Mouse (Mus musculus): ENCODE measurements around the gene Gjb5. TPM values are rescaled to one million over a fixed set of nuclear protein-coding genes. Genes with fewer than 3 reads are reported as not detected.

The Gjb5 gene
- total and polyA plus RNA-seq, 3 experiments = 0.17 to 0.73 (median 0.34) TPM

GRCm38 (mm10) chr4:127349560-127350300 lies 8.3 kb downstream of the Gjb5 start:
- peak; percentile 45 for DNase-seq

GRCm38 (mm10) chr4:127345000-127345399 lies 13.0 kb downstream of the Gjb5 start:
- DNase-seq = no peak

DNA sequence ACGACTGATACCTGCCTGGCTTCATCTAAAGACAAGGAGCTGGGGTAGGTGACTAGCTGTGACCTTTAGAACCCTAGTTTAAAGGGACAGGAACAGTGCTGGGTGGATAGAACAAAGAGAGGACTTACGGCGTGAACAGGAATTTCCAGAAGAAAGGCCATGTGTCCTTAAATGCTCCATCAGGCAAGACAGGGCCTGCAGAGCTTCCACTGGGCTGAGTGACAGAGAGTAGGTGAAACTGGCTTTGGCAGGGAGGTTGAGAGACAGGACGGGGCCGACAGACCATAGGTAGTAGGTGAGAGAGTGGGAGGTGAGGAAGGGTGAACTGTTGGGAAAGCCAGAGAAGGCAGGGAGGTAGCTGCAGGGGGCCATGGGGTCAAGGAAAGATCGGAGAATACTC lies 16.6 kb downstream of the Gjb5 start:
- no peak for DNase-seq

DNA sequence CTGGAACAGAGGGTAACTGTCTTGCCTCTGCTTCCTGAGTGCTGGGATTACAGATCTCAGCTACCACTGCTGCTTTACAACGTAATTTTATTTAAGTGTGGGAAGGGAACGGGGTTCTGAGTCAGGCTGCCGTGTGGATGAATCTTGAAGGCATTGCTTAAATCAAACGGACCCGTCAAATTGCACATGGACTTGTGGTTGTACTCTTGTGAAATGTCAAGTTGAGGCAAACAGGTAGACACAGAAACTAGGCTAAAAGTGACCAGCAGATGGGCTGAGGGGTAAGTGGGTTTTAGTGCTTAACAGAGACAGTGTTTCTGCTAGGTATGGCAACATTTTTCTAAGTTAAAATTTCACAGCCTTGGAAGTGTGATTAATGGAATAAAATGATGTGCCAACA lies 20.3 kb downstream of the Gjb5 start:
- DNase-seq = no peak

- DNase-seq = no peak
Measured at GRCm38 (mm10) chr4:127334870-127335504, 23.0 kb downstream of the Gjb5 start.

DNA sequence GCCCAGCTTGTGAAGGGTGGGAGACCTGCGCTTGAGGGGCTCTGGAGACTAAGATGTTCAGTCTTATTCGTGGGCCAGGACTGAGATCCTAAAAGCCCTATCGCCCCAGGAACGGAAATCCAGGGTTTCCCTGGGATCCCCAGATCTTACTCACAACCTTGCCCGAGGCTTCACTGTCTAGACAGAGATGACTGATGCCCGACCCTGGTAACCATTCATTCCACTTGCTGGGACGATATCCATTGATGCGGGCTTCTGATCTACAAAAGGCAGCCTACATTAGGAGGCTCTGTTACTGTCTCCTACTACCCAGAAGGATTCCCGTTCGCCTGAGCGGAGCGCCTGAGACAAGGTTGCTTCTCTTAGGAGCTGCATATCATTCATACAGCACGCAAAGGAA lies 26.8 kb downstream of the Gjb5 start:
- DNase-seq = no peak

GRCm38 (mm10) chr4:127330181-127331100 lies 27.5 kb downstream of the Gjb5 start, which contains the start of gene Gjb3:
Gene Gjb3, minus strand, starts transcription at chr4:127330844.
- peak; percentile 25 for DNase-seq

- no peak for DNase-seq
Measured at GRCm38 (mm10) chr4:127329751-127330150, 28.2 kb downstream of the Gjb5 start.

GRCm38 (mm10) chr4:127329046-127329445 lies 28.9 kb downstream of the Gjb5 start:
- no peak for DNase-seq

GRCm38 (mm10) chr4:127328378-127328777 lies 29.6 kb downstream of the Gjb5 start:
- no peak for DNase-seq

- DNase-seq = no peak
Measured at GRCm38 (mm10) chr4:127327749-127328148, 30.2 kb downstream of the Gjb5 start.

DNA sequence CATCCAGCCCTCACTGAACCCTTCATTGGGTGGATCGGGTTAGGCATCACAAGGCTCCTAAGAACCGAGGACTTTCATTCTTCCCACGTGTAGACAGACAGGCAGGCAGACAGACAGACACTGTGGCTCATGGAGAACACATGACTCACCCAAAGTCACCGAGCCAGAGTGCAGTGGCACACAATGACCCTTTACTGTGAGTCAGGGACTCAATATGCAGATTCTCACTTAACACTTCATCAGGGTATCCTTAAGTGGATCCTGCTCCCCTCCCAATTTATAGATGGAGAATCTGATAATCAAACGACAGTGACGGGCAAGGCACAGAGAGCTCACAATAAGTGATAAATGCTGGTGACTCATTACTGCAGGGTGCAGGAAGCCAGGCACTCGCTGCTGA lies 30.7 kb downstream of the Gjb5 start:
- peak; percentile 54 for DNase-seq

- DNase-seq = no peak
Measured at GRCm38 (mm10) chr4:127325276-127325675, 32.7 kb downstream of the Gjb5 start.

DNA sequence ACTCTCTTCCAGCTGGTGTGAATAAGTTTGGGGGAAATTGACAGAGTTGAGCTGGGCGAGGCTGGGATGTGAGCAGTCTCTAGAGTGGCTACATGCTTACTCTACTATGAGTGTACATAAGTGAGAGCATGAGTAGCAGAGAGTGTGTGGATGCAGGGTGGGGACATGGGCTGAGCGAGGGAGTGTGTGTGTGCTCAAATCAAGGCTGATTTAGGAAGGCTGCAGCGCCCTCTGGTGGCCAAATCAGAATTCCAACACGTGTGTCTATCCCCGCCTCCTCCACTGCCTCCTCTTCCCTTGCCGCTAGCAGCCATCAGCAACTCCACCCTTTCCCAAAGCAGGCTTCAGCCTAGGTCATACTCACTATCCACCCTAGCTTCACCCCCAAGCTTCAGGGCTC lies 33.2 kb downstream of the Gjb5 start:
- DNase-seq = peak; percentile 68

- DNase-seq = no peak
Measured at GRCm38 (mm10) chr4:127324296-127324695, 33.7 kb downstream of the Gjb5 start.

- no peak for DNase-seq
Measured at GRCm38 (mm10) chr4:127323651-127324050, 34.3 kb downstream of the Gjb5 start.

GRCm38 (mm10) chr4:127319613-127320012 lies 38.4 kb downstream of the Gjb5 start:
- peak; percentile 67 for DNase-seq

DNA sequence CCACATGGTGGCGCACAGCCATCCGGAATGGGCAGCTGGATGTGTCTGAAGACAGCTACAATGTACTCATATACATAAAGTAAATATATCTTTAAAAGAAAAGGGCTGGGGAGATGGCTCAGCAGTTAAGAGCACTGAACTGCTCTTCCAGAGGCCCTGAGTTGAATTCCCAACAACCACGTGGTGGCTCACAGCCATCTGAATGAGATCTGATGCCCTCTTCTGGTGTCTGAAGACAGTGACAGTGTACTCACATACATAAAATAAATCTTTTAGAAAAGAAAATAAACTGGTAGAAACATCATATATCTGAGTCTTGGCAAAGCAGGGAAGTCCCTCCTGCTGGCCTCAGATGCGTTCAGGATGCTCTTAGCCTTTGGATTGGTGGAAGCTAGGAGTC lies 40.8 kb downstream of the Gjb5 start:
- no peak for DNase-seq

- no peak for DNase-seq
Measured at GRCm38 (mm10) chr4:127315753-127316152, 42.2 kb downstream of the Gjb5 start.

GRCm38 (mm10) chr4:127314585-127314984 lies 43.4 kb downstream of the Gjb5 start:
- no peak for DNase-seq

DNA sequence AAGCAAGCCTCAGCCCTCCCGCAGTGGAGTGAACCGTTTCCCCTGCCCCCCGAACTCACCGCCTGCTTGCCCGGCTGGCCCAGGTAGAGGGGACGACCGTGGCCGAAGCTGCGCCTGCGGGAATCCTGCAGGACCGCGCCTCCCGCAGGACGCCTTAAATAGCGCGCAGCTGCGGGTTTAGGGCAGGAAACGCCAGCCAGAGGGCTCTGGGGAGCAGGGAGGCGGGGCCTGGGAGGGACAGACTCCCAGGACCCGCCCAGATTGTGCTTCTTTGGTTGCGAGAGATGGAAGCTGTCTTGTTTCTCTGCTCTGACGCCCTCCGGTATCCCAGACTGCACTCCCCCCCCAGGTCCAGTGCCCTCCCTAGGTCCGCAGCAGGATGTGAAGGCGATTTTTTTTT lies 44.1 kb downstream of the Gjb5 start, which contains the start of gene Gja4:
Gja4 (minus strand) TSS at position 179 of the 400 bp plus-strand sequence.
- peak; percentile 88 for DNase-seq

DNA sequence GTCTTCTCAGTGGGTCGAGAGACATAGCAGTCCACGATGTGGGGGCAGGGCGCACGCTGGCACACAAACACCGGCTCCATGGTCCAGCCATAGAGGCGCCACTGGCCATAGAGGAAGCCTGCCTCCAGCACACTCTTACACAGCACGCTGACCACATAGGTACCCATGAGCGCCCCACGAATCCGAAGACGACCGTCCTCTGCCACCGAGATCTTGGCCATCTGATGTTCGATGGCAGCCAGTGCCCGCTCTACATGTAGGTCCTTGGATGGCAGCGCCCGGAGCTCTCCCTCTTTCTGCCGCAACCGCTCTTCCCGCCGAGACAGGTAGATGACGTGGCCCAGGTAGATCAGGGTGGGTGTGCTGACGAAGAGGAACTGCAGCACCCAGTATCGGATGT lies 45.6 kb downstream of the Gjb5 start:
- no peak for DNase-seq

- DNase-seq = no peak
Measured at GRCm38 (mm10) chr4:127311561-127311960, 46.4 kb downstream of the Gjb5 start.

All from adrenal gland, adult 2 months (tissue).